Mouse (Mus musculus): ENCODE data around the gene Maml3. TPM values are rescaled to one million over a fixed set of nuclear protein-coding genes. Genes with fewer than 3 reads are reported as not detected.
A peak's percentile ranks its signal among the peaks of the same experiment; 100 is the strongest.

Maml3 gene
- polyA plus RNA-seq, 1 experiment from 2014 or later: 8.6 TPM

DNA sequence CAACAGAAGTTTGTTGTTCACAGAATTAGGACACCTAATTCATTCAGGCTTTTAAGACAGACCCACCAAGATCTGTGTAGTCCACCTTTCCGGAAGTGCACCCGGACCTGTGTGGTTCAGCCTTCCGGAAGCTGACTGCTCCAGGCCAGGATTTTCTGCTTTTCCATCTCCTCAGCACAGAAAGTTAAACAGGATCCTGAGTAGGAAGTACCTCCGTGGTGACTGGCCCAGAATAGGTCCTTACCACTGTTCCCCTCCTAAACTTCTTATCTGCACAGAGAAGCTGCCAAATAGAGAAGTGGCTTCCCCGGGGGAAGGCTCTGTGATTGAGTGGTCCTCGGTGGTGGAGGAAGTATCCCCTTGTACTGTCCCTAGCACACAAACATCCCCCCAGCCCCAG, 442.3 kb downstream of the Maml3 start:
- no peak overlapping the region for H3K27ac ChIP-seq
- H3K4me3 ChIP-seq (replicated peaks): no peak overlapping the region
- no peaks in the 10 kb centered on the region for H3K27me3 ChIP-seq
- WGBS: 73% methylated on average over 6 of the region's 6 CpGs
- no peaks in the 10 kb centered on the region for H3K36me3 ChIP-seq
- no peak for ATAC-seq
- H3K9ac ChIP-seq (replicated peaks): no peak overlapping the region
- no peaks in the 10 kb centered on the region for H3K4me1 ChIP-seq (replicated peaks)
- H3K9me3 ChIP-seq: no peaks in the 10 kb centered on the region
- no peak overlapping the region for H3K4me2 ChIP-seq (replicated peaks)

DNA sequence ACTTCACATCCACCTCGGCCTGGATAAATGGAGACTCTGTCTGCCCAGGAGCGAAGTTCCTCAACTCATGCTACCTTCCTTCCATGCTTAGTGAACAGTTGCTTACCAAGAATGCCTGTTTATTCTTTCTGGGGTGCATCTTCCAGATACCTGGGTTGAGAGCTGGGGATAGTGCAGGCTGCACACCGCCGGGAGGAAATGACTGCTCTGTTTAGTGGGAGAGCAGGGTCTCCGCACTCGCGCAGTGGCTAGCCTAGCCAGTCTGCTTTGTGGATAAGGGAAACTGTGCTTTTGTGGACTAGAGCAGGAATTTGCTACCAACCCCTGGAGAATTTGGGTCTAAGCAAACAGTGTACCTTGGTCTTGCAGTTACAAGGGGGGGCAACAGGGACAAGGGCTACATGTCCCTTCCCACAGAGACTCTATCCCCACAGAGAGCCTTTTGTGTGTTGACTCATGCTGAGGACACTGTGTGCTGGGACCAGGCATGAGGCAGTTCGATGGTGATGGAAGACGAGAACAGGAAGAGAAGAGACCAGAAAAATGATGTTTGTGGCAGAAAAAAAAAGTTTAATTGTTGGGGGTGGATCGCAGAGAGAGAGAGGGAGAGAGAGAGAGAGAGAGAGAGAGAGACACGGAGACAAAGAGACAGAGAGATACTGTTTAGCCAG, 442.9 kb downstream of the Maml3 start:
- H3K36me3 ChIP-seq: no peaks in the 10 kb centered on the region
- no peak overlapping the region for H3K4me3 ChIP-seq (replicated peaks)
- no peaks in the 10 kb centered on the region for H3K4me1 ChIP-seq (replicated peaks)
- H3K27ac ChIP-seq: no peak overlapping the region
- no peaks in the 10 kb centered on the region for H3K27me3 ChIP-seq
- no peak for ATAC-seq
- H3K9ac ChIP-seq (replicated peaks): no peak overlapping the region
- no peak overlapping the region for H3K4me2 ChIP-seq (replicated peaks)
- H3K9me3 ChIP-seq: no peaks in the 10 kb centered on the region
- WGBS: 82% methylated on average over 11 of the region's 11 CpGs

DNA sequence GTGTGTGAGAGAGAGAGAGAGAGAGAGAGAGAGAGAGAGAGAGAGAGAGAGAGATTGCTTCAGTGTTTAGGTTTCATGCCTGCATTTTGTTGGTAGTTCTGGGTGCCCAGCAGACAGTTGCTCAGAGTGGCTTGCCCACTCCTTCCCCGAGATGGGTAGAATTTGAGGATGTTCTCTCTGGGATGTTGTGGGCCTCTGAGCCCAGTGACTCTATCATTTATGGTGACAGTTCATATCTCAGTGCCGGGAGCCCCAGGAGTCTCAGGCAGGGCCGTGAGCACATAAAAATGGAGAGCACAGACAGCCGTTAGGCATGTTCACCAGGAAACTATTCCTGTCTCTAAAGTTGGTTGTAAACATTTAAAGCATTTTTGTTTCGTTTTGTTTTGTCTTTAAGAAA, 443.5 kb downstream of the Maml3 start:
- Histone ChIP-seq H3K4me2 (replicated peaks) (no peak overlapping the region), H3K27ac (no peak overlapping the region), H3K27me3 (no peaks in the 10 kb centered on the region), H3K36me3 (no peaks in the 10 kb centered on the region), H3K4me1 (replicated peaks) (no peaks in the 10 kb centered on the region), H3K9me3 (no peaks in the 10 kb centered on the region), H3K9ac (replicated peaks) (no peak overlapping the region), H3K4me3 (replicated peaks) (no peak overlapping the region)
- no peak for ATAC-seq
- WGBS: 84% methylated on average over 5 of the region's 5 CpGs

DNA sequence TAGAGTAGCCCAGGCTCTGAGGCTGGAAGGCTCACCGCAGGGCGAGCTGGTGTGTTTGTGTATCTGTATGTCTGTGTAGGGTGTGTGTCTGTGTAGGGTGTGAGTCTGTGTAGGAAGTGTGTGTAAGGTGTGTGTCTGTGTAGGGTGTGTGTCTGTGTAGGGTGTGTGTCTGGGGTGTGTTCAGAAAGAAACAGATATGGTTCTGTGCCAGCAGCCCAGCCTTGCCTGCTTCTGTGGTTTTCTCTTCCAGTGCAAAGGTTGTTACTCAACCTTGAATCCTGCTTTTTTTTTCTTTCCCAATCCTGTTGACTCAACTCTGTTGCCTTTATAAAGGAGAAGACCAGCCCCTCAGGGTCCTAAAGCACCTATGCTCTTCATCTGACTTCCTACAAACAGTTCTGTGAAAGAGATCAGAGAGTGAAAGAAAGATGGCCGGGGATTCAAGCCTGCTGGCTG, 444.0 kb downstream of the Maml3 start:
- Histone ChIP-seq H3K9me3 (no peaks in the 10 kb centered on the region), H3K36me3 (no peaks in the 10 kb centered on the region), H3K4me1 (replicated peaks) (no peaks in the 10 kb centered on the region), H3K9ac (replicated peaks) (no peak overlapping the region), H3K27me3 (no peaks in the 10 kb centered on the region), H3K27ac (no peak overlapping the region), H3K4me3 (replicated peaks) (no peak overlapping the region), H3K4me2 (replicated peaks) (no peak overlapping the region)
- no peak for ATAC-seq
- 85% methylated on average over 3 of the region's 3 CpGs for WGBS

DNA sequence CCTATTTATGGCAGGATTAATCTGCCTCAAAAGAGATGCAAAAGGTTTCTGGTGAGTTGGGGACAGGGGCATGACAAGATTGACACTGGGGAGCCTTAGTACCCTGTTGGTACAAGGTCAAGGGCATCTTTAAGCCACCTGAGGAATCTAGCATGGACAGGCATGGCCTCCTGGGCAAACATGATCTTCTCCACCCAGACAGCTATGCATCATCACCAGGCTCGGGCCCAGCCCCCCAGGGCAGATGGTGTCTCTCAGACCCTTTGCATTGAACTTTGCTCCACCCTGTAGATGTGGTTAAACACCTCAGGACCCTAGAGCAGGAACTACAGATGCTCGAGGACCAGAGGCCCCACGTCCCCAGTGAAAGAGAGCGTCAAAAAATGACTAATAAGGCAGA, 444.8 kb downstream of the Maml3 start, which contains the start of gene Mgst2:
Gene Mgst2, plus strand, starts transcription at position 301 of the 400 bp plus-strand sequence.
- 77% methylated on average over 4 of the region's 4 CpGs for WGBS
- Histone ChIP-seq H3K27ac (no peak within 1 kb of the TSS), H3K9ac (replicated peaks) (no peak within 1 kb of the TSS), H3K4me3 (replicated peaks) (no peak within 1 kb of the TSS), H3K4me2 (replicated peaks) (no peak within 1 kb of the TSS), H3K27me3 (no peaks in the 10 kb centered on the region), H3K36me3 (no peaks in the 10 kb centered on the region), H3K4me1 (replicated peaks) (no peaks in the 10 kb centered on the region), H3K9me3 (no peaks in the 10 kb centered on the region)
- ATAC-seq: no peak

DNA sequence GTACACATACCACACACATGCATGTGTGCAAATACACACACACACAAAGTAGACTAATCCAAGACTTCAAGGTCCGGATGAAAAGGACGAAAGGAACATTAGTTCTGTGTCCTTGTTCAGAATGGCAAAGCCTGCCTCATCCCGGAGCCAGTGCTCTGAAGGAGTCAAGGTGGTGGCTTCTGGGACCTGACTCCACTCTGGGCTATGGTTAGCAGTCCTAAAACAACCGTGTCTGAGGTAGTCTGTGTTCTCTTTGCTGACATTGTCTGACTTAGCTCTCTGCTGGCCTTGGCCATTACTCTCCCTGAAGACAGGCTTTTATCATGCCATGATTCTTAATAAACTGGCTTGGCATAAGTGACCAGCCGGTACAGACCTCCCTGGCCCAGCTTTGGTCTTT, 445.5 kb downstream of the Maml3 start:
- Histone ChIP-seq H3K4me2 (replicated peaks) (no peak overlapping the region), H3K4me3 (replicated peaks) (no peak overlapping the region), H3K27ac (no peak overlapping the region), H3K4me1 (replicated peaks) (no peaks in the 10 kb centered on the region), H3K9ac (replicated peaks) (no peak overlapping the region), H3K36me3 (no peaks in the 10 kb centered on the region), H3K9me3 (no peaks in the 10 kb centered on the region), H3K27me3 (no peaks in the 10 kb centered on the region)
- 86% methylated on average over 5 of the region's 5 CpGs for WGBS
- no peak for ATAC-seq

DNA sequence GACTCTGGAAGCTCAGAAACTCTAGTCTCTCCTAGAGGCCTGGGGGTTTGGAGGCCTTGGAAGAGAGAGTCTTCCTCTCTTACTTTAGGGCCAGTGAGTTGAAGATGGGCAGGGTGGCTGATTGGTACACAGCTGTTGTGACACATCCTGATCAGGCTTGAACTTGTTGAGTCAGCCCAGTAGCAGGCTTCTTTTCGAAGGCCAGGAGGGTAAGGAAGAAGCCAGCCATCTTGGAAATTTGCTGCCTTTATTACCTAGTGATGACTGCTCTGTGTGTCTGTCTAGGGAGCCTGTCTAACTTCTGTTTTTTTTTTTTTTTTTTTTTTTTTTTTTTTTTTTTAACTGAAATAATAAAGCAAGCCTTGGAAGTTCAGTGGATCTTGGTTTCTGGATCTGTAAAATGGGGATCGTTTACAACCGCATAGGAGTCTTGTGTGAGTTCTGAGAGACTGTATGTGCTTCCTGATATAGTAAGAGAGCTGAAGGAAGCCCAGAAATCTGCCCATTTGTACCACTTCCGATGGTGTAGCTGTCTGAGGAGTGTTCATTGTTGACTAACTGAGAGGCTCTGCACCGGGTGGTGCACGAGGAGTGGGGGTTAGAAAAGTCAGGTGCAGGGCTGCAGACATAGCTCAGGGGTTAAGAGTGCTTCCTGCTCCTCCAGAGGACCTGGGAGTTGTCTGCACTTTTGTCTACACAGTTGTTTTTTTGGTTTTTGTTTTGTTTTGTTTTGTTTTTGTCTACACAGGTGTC, 450.4 kb downstream of the Maml3 start:
- H3K9ac ChIP-seq (replicated peaks): no peak overlapping the region
- ATAC-seq: no peak
- peaks cover 13% of the 10 kb centered on the region for H3K4me1 ChIP-seq (replicated peaks)

DNA sequence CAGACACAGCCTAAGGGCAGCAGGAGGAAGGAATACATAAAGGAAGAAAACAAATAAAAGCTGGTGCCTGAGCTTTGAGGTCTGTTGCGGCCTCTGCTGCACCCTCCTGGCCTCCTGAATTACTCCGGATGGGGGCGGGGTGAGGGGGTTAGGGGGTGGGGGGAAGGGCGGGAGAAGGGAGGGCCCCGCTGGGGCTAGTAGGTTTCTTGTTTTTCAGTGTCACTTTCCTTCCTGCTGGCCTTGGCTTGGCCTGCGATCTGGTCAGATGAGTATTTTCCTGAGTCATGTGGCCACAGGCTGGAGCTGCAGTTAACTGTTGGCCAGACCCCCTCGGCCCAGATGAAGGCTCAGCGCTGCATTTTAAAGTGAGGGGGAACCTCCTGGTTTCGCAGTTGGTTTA, 452.2 kb downstream of the Maml3 start:
- Histone ChIP-seq H3K4me2 (replicated peaks) (peak overlapping the region; percentile 36), H3K9me3 (no peaks in the 10 kb centered on the region), H3K4me1 (replicated peaks) (peaks cover 18% of the 10 kb centered on the region), H3K9ac (replicated peaks) (peak overlapping the region; percentile 19; the same call in 1 of the 2 replicates), H3K4me3 (replicated peaks) (no peak overlapping the region), H3K27me3 (no peaks in the 10 kb centered on the region), H3K27ac (no peak overlapping the region), H3K36me3 (no peaks in the 10 kb centered on the region)
- no peak for ATAC-seq
- 6% methylated on average over 9 of the region's 9 CpGs for WGBS

More for the DNA sequence above, 450.4 kb downstream of the Maml3 start:
- Histone ChIP-seq H3K27ac (no peak overlapping the region), H3K4me3 (replicated peaks) (no peak overlapping the region), H3K36me3 (no peaks in the 10 kb centered on the region), H3K27me3 (no peaks in the 10 kb centered on the region), H3K4me2 (replicated peaks) (no peak overlapping the region), H3K9me3 (no peaks in the 10 kb centered on the region)
- WGBS: 84% methylated on average over 6 of the region's 6 CpGs

DNA sequence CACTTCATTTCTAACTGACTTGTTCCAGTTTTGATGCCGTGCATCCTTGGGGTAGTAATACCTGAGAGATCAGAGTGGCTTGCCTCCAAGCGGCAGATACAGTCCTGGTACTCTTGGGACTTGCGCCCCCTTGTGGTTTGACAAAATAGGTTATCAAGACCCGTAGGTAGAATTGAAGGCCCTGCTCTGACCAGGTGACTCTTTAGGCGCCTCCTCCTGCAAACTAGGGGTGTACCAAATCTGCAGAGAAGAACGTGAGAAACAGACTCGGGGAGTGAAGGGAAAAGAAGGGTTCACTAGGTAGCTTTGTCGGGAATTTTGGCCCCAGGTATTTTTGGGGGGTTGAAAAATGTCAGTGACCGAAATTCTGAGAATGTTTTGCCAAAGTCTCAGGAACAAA, 452.6 kb downstream of the Maml3 start:
- no peaks in the 10 kb centered on the region for H3K36me3 ChIP-seq
- peak overlapping the region; percentile 36 for H3K4me2 ChIP-seq (replicated peaks)
- no peaks in the 10 kb centered on the region for H3K9me3 ChIP-seq
- H3K27ac ChIP-seq: no peak overlapping the region
- H3K4me1 ChIP-seq (replicated peaks): peaks cover 18% of the 10 kb centered on the region
- H3K9ac ChIP-seq (replicated peaks): 0 out of 2 replicates have a peak overlapping the region, but pooled peaks have one; percentile 19
- 2% methylated on average over 9 of the region's 9 CpGs for WGBS
- peak; percentile 53; the same call in 1 of the 2 replicates for ATAC-seq
- no peak overlapping the region for H3K4me3 ChIP-seq (replicated peaks)
- H3K27me3 ChIP-seq: no peaks in the 10 kb centered on the region

DNA sequence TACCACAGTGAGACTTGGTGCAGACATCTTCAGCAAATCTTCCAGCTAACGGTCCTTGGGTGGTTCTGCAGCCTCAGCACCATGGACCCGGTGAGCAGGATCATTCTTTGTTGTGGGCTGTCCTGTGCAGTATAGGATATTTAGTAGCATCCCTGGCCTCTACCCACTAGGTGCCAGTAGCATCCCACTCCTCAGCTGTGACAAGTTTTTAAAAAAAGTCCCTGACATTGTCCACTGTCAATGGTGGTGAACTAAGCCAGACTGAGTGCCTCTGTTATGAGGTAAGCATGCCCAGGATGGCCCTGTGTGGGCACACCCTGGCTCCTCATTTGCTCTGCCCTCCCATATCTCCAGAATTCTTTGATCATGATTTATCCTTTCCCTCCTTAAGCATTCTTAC, 453.7 kb downstream of the Maml3 start:
- Histone ChIP-seq H3K4me1 (replicated peaks) (peaks cover 18% of the 10 kb centered on the region), H3K4me2 (replicated peaks) (no peak overlapping the region), H3K36me3 (no peaks in the 10 kb centered on the region), H3K27ac (no peak overlapping the region), H3K4me3 (replicated peaks) (no peak overlapping the region), H3K9ac (replicated peaks) (0 out of 2 replicates have a peak overlapping the region, but pooled peaks have one; percentile 14), H3K9me3 (no peaks in the 10 kb centered on the region), H3K27me3 (no peaks in the 10 kb centered on the region)
- ATAC-seq: peak; percentile 70
- 79% methylated on average over 2 of the region's 2 CpGs for WGBS

DNA sequence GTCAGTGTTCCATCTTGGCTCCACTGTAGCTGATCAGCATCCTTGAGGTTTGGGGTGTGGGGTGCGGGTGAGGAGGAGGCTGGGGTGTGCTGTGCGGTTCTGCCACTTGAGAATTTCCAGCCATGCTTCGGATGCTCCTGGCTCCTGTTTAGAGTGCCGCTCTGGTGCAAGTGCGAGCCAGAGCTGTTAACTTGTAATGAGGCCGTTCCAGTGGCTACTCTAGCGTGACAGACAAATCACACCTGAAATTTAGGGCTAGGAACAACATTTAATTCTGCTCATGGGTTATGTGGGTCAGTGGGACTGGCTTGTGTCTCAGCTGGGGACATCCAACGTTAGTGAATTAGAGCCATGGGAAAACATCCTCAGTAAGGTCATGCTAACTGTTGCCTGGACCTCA, 454.9 kb downstream of the Maml3 start:
- peaks cover 18% of the 10 kb centered on the region for H3K4me1 ChIP-seq (replicated peaks)
- no peak overlapping the region for H3K27ac ChIP-seq
- ATAC-seq: no peak
- no peaks in the 10 kb centered on the region for H3K27me3 ChIP-seq
- H3K9ac ChIP-seq (replicated peaks): no peak overlapping the region
- no peak overlapping the region for H3K4me3 ChIP-seq (replicated peaks)
- no peaks in the 10 kb centered on the region for H3K36me3 ChIP-seq
- peaks cover 4% of the 10 kb centered on the region; the same call in 1 of the 2 replicates for H3K9me3 ChIP-seq
- 89% methylated on average over 8 of the region's 8 CpGs for WGBS
- H3K4me2 ChIP-seq (replicated peaks): no peak overlapping the region

DNA sequence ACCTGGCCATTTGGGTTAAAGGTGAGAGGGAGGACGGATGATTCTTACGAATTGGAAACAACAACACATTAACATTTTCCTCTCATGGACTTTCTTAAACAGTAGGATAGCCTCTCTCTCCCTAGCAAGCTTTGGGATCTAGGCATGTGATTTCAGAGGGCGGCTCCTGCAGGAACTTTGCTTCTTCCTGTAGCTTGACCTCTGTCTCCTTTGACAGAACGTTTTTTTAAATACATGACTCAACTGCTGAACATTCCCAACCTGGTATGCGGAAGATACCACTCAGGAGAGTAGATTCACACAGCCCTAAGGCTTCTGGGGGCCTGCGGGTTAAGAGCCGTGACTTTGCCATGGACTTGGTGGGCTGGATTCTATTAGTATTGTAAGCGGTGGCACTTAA, 455.4 kb downstream of the Maml3 start:
- Histone ChIP-seq H3K27ac (no peak overlapping the region), H3K36me3 (no peaks in the 10 kb centered on the region), H3K27me3 (no peaks in the 10 kb centered on the region), H3K4me3 (replicated peaks) (no peak overlapping the region), H3K9me3 (peaks cover 8% of the 10 kb centered on the region), H3K4me1 (replicated peaks) (peaks cover 18% of the 10 kb centered on the region), H3K9ac (replicated peaks) (no peak overlapping the region), H3K4me2 (replicated peaks) (no peak overlapping the region)
- no peak for ATAC-seq
- WGBS: 89% methylated on average over 8 of the region's 8 CpGs

Measured in midbrain, embryonic 13.5 days (tissue).